Mouse (Mus musculus) T-helper 17 cell (primary cell): ENCODE results near the gene Olfr223.
"Not testable (repeated sequence)": the region's sequence is repeated elsewhere in the genome, so short reads cannot be mapped to it uniquely, and the experiment has no call there.

Source experiments
- in situ Hi-C, 2 experiments: fragments of 300-600 bp; cut with MboI, MseI; formaldehyde crosslinking; loops; 1 replicate in 1 of 2; 2 replicates in 1 of 2; pipeline ENCODE4 v1.15.1; 2025; ENCODE audit warnings: high pct_unique_total_duplicates in 2 of 2

Gene Olfr223

DNA sequence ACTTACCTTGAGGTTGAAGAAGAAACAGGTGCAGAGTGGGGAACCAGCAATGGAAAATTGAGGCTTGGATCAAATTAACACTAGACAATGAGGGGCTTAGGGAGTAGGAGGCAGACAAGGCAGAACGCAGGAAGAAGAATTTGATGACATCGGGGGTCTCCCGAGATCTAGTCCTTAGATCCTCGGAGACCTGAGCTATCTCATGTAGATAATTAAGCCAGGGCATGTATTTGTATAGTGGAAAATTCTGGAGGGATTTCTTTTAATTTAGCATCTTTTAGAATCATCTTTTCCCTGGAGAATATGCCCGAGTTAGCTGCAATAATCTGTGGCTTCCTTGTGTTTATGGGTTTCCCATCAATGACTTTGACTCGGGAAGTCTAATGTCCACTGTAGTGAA lies at the start of gene Olfr223:
Olfr223 (minus strand) TSS at position 101 of the 400 bp plus-strand sequence.
- in situ Hi-C loops, result no loop called here

- in situ Hi-C loops, result loop anchor here in 1 of 2 experiments (25.0 kb wide), 1 partner anchor 95 kb away; no protein-coding TSS in a partner anchor
Observed at GRCm38 (mm10) chr11:59642420-59642819, 49.3 kb upstream of the Olfr223 start.

DNA sequence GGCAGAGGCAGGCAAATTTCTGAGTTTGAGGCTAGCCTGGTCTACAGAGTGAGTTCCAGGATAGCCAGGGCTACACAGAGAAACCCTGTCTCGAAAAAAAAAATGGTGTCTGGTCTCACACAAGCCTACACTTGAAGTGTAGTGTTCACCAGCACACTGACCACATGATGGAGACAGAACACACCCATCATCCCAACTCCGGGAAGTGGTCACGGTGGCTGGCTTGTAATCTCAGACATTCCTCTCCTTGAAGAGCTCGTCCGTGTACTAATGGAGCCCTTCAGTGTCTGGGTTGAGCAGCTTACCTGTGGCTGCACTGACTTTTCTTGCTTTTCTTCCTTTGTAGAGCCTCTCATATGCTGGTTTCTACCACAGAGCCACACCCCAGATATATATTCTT lies 48.1 kb upstream of the Olfr223 start:
- in situ Hi-C loops, result loop anchor here in 1 of 2 experiments (25.0 kb wide), 1 partner anchor 96 kb away; no protein-coding TSS in a partner anchor

GRCm38 (mm10) chr11:59639957-59640643 lies 47.0 kb upstream of the Olfr223 start:
- in situ Hi-C loops, result loop anchor here in 1 of 2 experiments (25.0 kb wide), 1 partner anchor 97 kb away; no protein-coding TSS in a partner anchor

DNA sequence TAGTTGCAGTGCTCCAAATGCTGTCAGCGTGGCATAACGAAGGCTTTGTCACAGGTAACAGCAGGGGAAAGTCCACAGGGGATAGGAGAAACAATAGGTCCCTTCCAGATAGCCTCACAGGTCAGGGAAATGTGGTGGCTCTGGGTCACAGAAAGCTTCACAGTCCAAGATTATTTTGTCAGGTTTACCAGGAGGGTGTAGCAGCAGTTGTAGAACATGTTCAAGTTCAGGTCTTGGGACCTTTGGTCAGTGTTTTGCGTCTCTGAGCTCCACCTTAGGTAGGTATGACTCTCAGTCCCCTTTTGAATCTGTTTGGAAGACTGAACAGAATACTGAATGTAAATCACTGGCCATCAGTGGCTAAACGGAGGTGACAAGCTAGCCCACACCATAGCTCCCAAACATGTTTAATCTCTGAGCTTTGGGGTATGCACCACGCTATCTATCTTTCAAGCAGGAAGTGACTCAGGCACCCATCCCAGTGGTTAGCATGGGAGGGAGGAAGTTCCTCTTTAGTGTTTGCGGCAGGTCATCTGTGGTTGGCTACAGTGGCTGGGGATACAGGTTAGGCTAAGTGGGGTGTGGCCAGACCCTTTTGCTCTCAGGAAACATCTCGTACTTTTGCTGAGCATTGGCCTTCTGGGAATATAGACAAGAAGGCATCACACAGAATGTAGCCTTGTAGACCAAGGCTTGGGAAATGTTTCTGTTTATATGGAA lies 43.8 kb upstream of the Olfr223 start:
- in situ Hi-C loops, result loop anchor here in 1 of 2 experiments (25.0 kb wide), 1 partner anchor 100 kb away; no protein-coding TSS in a partner anchor

- in situ Hi-C loops, result loop anchor here in 1 of 2 experiments (25.0 kb wide), 1 partner anchor 101 kb away; no protein-coding TSS in a partner anchor
Observed at GRCm38 (mm10) chr11:59635821-59636694, 43.0 kb upstream of the Olfr223 start.

DNA sequence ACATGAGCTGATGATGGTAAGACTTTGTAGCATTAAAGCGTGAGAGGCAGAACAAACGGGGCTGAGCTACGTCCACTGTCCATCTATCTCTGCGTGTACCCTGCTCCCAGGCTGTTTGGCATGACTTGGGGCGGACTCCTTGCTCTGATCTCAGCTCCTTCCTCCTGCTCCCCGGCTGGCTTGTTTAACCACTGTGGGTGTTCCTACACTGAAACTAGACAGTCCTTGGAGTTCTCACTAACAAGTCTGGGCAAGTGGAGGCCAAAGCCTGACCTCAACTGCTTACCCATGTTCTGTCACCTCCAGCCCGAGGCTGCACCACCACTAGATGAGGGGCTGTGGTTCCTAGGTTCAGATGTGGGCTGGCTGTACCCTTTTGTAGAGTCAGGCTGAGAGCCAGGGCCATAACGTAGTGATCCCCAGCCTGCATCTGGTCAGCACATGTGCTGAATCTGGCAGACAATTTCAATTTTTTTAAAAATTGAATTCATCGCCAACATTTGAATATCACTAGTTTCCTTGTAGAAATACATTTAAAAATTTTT lies 42.2 kb upstream of the Olfr223 start:
- in situ Hi-C loops, result loop anchor here in 1 of 2 experiments (25.0 kb wide), 1 partner anchor 102 kb away; no protein-coding TSS in a partner anchor

GRCm38 (mm10) chr11:59634001-59634660 lies 41.0 kb upstream of the Olfr223 start:
- in situ Hi-C loops, result loop anchor here (5.0 to 25.0 kb wide), 2 partner anchors 93 to 103 kb away; no protein-coding TSS in a partner anchor

- in situ Hi-C loops, result loop anchor here (5.0 to 25.0 kb wide), 2 partner anchors 94 to 104 kb away; no protein-coding TSS in a partner anchor
Observed at GRCm38 (mm10) chr11:59633037-59633436, 39.9 kb upstream of the Olfr223 start.

GRCm38 (mm10) chr11:59631980-59632379 lies 38.9 kb upstream of the Olfr223 start:
- in situ Hi-C loops, result loop anchor here (5.0 to 25.0 kb wide), 2 partner anchors 95 to 105 kb away; no protein-coding TSS in a partner anchor

GRCm38 (mm10) chr11:59629871-59630270 lies 36.8 kb upstream of the Olfr223 start:
- in situ Hi-C loops, result loop anchor here (5.0 to 25.0 kb wide), 3 partner anchors 97 to 145 kb away; no protein-coding TSS in a partner anchor

- in situ Hi-C loops, result loop anchor here (10.0 to 25.0 kb wide), 2 partner anchors 109 to 147 kb away; no protein-coding TSS in a partner anchor
Observed at GRCm38 (mm10) chr11:59628177-59628576, 35.1 kb upstream of the Olfr223 start.

GRCm38 (mm10) chr11:59626192-59626591 lies 33.1 kb upstream of the Olfr223 start:
- in situ Hi-C loops, result loop anchor here (10.0 to 25.0 kb wide), 2 partner anchors 111 to 149 kb away; no protein-coding TSS in a partner anchor

GRCm38 (mm10) chr11:59624017-59624630 lies 31.0 kb upstream of the Olfr223 start:
- in situ Hi-C loops, result loop anchor here in 1 of 2 experiments (10.0 kb wide), 1 partner anchor 151 kb away; no protein-coding TSS in a partner anchor

- in situ Hi-C loops, result loop anchor here in 1 of 2 experiments (10.0 kb wide), 1 partner anchor 153 kb away; no protein-coding TSS in a partner anchor
Observed at GRCm38 (mm10) chr11:59622214-59622613, 29.1 kb upstream of the Olfr223 start.

- in situ Hi-C loops, result not testable (repeated sequence)
Observed at GRCm38 (mm10) chr11:59616986-59617385, 23.9 kb upstream of the Olfr223 start.

GRCm38 (mm10) chr11:59614120-59614519 lies 21.0 kb upstream of the Olfr223 start:
- in situ Hi-C loops, result no loop called here

- in situ Hi-C loops, result no loop called here
Observed at GRCm38 (mm10) chr11:59611646-59612045, 18.6 kb upstream of the Olfr223 start.

- in situ Hi-C loops, result no loop called here
Observed at GRCm38 (mm10) chr11:59602287-59602686, 9.2 kb upstream of the Olfr223 start.
